Mouse (Mus musculus): Measurements from ENCODE around the gene Spata20. TPM values are rescaled to one million over a fixed set of nuclear protein-coding genes. Genes with fewer than 3 reads are reported as not detected.

Spata20 gene
- polyA plus RNA-seq (2016; fragmentation: Nextera tagmentation; extraction: Ambion mirVana), result 0.20 and 0.40 TPM in 2 replicates

DNA sequence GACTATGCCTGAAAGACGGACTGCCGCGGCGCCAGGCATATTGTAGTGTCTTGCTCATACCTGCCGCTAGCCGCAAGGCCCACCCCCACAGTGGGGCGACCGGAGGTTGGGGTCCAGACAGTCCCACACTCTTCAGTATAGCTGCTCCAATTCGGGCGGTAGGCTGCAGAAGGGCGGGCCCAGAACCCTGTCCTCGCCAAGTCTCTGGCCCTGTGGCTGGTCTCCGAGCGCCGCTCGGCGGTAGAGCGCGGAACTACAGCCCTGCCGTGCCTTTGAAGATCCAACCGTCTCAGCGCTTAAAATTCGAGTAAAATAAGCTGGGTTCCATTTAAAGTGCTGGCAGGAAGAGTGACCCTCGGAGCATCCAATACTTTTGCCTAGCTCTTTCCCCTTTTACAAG lies at the start of gene Spata20:
TSS of gene Spata20 (minus strand) at position 179 of the 400 bp plus-strand sequence.
- WGBS, result 4% methylated on average over 24 of the region's 24 CpGs
- no peak within 1 kb of the TSS for H3K4me3 ChIP-seq (replicated peaks)
- peak; percentile 34; the same call in 1 of the 2 replicates for ATAC-seq (ENCODE audit: insufficient number of reproducible peaks, insufficient read depth, low FRiP score, low TSS enrichment, low read depth)
- H3K4me2 ChIP-seq, result peak within 1 kb of the TSS; percentile 46
- H3K36me3 ChIP-seq, result no peaks in the 10 kb centered on the region
- no peak within 1 kb of the TSS for H3K9ac ChIP-seq (replicated peaks)
- peaks cover 23% of the 10 kb centered on the region for H3K27me3 ChIP-seq
- H3K27ac ChIP-seq, result no peak within 1 kb of the TSS
- H3K4me1 ChIP-seq (replicated peaks), result peaks cover 22% of the 10 kb centered on the region
- H3K9me3 ChIP-seq, result no peaks in the 10 kb centered on the region

DNA sequence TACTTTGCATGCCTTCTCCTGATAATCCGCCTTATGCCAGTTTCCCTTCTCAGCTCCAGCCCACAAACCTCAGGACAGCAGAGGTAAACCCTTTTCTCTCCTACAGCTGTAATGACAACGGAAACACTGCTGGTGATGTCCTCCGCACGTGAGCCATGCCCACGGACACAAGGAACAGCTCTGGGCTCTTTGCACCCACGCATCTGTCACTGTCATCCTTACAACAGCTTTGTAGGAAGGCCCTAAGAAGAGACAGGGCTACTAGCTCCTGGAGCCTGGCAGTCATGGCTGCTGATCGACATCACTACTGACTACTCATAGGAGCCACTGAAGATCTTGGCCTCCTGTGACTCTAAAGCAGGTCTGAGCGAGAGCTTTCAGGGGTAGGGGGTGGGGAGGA lies 47.2 kb upstream of the Spata20 start:
- ATAC-seq (ENCODE audit: insufficient number of reproducible peaks, insufficient read depth, low FRiP score, low TSS enrichment, low read depth), result no peak
- H3K4me2 ChIP-seq, result no peak overlapping the region
- H3K36me3 ChIP-seq, result no peaks in the 10 kb centered on the region
- no peak overlapping the region for H3K9ac ChIP-seq (replicated peaks)
- H3K9me3 ChIP-seq, result no peaks in the 10 kb centered on the region; the same call in 1 of the 2 replicates
- H3K4me1 ChIP-seq (replicated peaks), result peaks cover 10% of the 10 kb centered on the region; the same call in 1 of the 2 replicates
- H3K27me3 ChIP-seq, result no peaks in the 10 kb centered on the region
- 76% methylated on average over 8 of the region's 8 CpGs for WGBS
- H3K27ac ChIP-seq, result no peak overlapping the region
- H3K4me3 ChIP-seq (replicated peaks), result no peak overlapping the region

DNA sequence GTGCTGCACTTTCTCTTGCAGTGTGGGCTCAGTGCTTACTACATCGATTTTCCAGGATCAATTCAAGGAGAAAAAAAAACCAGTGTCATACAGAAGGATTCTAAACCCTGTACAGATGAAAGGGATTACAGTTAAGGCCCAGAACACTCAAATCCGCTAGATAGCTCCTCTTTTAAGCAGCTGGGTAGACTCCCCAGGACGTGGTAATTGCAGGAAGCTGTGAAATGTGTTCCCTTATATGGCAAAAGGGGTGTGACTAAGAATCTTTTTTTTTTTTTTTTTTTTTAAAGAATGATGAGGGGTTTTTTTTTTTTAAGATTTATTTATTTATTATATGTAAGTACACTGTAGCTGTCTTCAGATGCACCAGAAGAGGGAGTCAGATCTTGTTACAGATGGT lies 42.9 kb upstream of the Spata20 start:
- WGBS, result 43% methylated on average over 3 of the region's 3 CpGs
- no peak overlapping the region for H3K9ac ChIP-seq (replicated peaks)
- ATAC-seq (ENCODE audit: insufficient number of reproducible peaks, insufficient read depth, low FRiP score, low TSS enrichment, low read depth), result no peak

DNA sequence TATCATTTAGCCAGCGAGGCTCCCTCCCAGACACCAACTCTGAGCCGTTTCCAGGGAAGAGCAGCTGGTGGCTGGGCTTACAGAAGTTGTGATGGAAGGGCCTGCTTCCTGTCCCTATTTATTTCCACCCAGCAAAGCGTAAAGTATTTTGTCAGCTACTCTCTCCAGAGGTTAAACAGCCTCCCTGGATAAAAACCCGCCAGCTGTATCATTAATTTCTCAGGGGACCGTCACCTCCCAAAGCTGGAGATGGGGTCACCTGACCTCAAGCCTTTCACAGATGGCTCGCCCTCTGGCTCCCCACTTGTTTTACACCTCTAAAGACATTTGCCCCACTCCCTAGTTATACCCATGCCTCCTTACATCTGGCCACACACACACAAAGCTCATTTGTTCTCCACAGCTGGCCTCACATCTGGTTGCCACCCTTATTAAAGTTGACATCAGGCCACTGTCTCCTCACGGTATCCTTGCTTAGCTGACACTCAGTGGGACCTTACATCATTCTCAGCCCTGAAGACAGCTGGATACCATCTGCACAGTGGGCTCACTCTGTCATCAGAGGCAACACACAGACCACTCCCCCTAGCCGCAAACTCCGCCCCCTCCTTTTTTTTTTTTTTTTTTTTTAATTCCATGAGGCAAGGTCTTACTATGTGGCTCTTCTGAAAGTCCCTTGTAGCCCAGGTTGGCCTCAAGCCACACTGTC lies 40.3 kb upstream of the Spata20 start:
- 19% methylated on average over 9 of the region's 9 CpGs for WGBS

More for the DNA sequence above, 42.9 kb upstream of the Spata20 start:
- H3K4me3 ChIP-seq (replicated peaks), result no peak overlapping the region
- H3K4me1 ChIP-seq (replicated peaks), result peaks cover 27% of the 10 kb centered on the region
- H3K9me3 ChIP-seq, result no peaks in the 10 kb centered on the region
- H3K27me3 ChIP-seq, result no peaks in the 10 kb centered on the region
- H3K27ac ChIP-seq, result no peak overlapping the region
- H3K36me3 ChIP-seq, result no peaks in the 10 kb centered on the region
- H3K4me2 ChIP-seq, result no peak overlapping the region

DNA sequence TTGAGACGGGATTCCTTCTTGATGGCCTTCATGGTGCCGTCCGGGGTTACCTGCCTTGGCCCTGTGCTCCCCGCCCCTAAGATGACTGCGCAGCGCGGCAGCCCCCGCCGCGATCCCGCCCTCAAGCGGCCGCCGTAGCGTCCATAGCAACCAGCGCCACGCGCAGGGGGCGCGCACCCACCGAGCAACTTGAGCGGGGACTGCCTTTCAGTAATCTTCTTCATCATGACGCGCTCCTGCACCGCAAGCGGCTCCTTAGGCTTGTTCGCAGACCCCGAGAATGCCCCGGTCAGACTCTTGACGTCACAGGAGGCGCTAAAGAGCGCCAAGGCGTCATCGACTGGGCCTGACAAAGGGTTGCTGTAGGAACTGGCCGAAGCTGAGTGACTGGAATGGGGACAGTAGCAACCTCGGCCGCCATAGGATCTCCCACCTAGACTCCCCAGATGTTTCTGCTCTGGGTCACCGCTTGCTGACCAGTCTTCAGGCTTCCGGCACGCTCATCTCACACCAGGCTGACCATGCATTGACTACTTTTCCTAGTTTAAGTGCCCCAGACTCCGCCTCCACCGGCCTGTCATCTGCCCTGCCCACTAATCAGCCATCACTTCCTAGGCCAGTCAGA lies 35.4 kb upstream of the Spata20 start, which contains the start of gene Mycbpap:
TSS of gene Mycbpap (minus strand) at position 524 of the 625 bp plus-strand sequence.
- no peaks in the 10 kb centered on the region for H3K36me3 ChIP-seq
- H3K4me1 ChIP-seq (replicated peaks), result peaks cover 16% of the 10 kb centered on the region
- WGBS, result under 1% methylated on average over 42 of the region's 42 CpGs
- H3K27ac ChIP-seq, result no peak within 1 kb of the TSS
- peak within 1 kb of the TSS; percentile 87 for H3K4me2 ChIP-seq
- H3K4me3 ChIP-seq (replicated peaks), result peak within 1 kb of the TSS; percentile 61
- H3K27me3 ChIP-seq, result no peaks in the 10 kb centered on the region
- ATAC-seq (ENCODE audit: insufficient number of reproducible peaks, insufficient read depth, low FRiP score, low TSS enrichment, low read depth), result peak; percentile 65; the same call in 1 of the 2 replicates
- no peaks in the 10 kb centered on the region for H3K9me3 ChIP-seq
- H3K9ac ChIP-seq (replicated peaks), result peak within 1 kb of the TSS; percentile 66

More for the DNA sequence above, 40.3 kb upstream of the Spata20 start:
- no peaks in the 10 kb centered on the region for H3K36me3 ChIP-seq
- H3K4me2 ChIP-seq, result no peak overlapping the region
- H3K27me3 ChIP-seq, result no peaks in the 10 kb centered on the region
- H3K4me3 ChIP-seq (replicated peaks), result no peak overlapping the region
- ATAC-seq (ENCODE audit: insufficient number of reproducible peaks, insufficient read depth, low FRiP score, low TSS enrichment, low read depth), result peak; percentile 39; the same call in 1 of the 2 replicates
- H3K27ac ChIP-seq, result peak overlapping the region; percentile 45
- no peaks in the 10 kb centered on the region for H3K9me3 ChIP-seq
- peaks cover 27% of the 10 kb centered on the region for H3K4me1 ChIP-seq (replicated peaks)
- no peak overlapping the region for H3K9ac ChIP-seq (replicated peaks)

DNA sequence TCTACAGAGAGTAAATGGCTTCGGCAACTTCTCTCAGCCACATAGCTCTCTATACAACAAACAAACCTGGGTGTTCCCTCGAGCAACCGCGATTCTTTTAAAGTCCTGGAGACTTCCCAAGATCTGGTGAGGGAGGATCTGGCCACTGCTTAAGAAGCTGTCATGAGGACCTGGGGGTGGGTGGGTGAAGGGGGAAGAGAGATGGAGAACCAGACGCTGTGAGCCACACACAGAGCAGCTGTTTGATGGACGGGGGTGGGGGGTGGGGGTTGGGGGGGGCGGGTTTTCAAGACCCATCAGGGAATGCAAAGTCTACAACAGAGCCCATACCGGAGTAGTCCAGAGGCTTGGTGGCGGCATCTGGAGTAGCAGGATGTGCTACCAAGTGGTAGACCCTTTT lies 27.5 kb upstream of the Spata20 start:
- WGBS, result 55% methylated on average over 9 of the region's 9 CpGs
- 0 out of 2 replicates have a peak overlapping the region, but pooled peaks have one; percentile 12 for H3K27ac ChIP-seq
- peaks cover 5% of the 10 kb centered on the region; the same call in 1 of the 2 replicates for H3K4me1 ChIP-seq (replicated peaks)
- no peaks in the 10 kb centered on the region for H3K9me3 ChIP-seq
- peak; percentile 56; the same call in 1 of the 2 replicates for ATAC-seq (ENCODE audit: insufficient number of reproducible peaks, insufficient read depth, low FRiP score, low TSS enrichment, low read depth)
- no peak overlapping the region for H3K4me3 ChIP-seq (replicated peaks)
- H3K9ac ChIP-seq (replicated peaks), result no peak overlapping the region
- no peaks in the 10 kb centered on the region for H3K36me3 ChIP-seq
- H3K27me3 ChIP-seq, result no peaks in the 10 kb centered on the region
- no peak overlapping the region for H3K4me2 ChIP-seq

DNA sequence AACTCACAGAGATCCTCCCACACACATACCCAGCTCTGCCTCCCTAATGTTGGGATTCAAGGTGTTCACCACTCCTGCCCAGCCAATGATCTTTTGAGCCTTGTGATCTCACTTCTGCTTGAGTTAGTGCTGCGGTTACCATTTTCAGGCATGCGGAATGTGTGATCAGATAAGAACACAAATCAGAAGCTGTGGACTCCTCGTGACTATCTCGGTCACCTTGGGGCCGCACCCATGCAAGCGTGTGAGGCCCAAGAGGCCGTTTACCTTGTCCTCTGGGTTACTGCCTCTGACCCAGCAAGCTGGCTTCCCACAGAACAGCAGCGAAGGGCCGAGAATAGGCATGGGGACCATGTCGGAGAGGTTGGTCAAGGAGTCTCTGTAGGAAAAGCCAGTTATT lies 23.0 kb upstream of the Spata20 start:
- WGBS, result 91% methylated on average over 10 of the region's 10 CpGs
- no peaks in the 10 kb centered on the region for H3K9me3 ChIP-seq
- no peak overlapping the region for H3K9ac ChIP-seq (replicated peaks)
- no peak overlapping the region for H3K27ac ChIP-seq
- no peak for ATAC-seq (ENCODE audit: insufficient number of reproducible peaks, insufficient read depth, low FRiP score, low TSS enrichment, low read depth)
- no peaks in the 10 kb centered on the region for H3K36me3 ChIP-seq
- H3K4me2 ChIP-seq, result no peak overlapping the region
- H3K4me3 ChIP-seq (replicated peaks), result no peak overlapping the region
- no peaks in the 10 kb centered on the region for H3K27me3 ChIP-seq
- H3K4me1 ChIP-seq (replicated peaks), result peaks cover 5% of the 10 kb centered on the region; the same call in 1 of the 2 replicates

DNA sequence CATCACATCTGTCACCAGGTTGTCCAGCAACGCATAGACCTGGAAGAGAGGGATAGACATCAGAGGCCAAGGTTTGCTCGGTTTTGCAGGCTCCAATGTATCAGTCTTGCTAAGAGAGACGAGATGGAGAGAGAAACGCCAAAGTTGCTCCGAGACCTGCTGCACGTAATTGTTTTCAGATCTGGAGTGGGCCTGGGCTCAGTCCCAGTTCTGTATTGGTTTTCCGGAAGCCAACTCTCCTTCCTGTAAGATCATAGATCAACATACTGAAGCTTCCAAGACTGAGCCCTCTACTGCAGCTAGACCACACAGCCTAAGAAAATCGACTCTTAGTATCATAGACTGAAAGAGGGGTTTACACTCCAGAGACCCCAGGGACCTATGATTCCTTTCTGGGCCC lies 15.5 kb upstream of the Spata20 start:
- 87% methylated on average over 8 of the region's 8 CpGs for WGBS
- Histone ChIP-seq H3K4me3 (replicated peaks) (no peak overlapping the region), H3K27me3 (no peaks in the 10 kb centered on the region; the same call in none of the 2 replicates), H3K36me3 (no peaks in the 10 kb centered on the region), H3K27ac (no peak overlapping the region), H3K4me1 (replicated peaks) (peaks cover 36% of the 10 kb centered on the region), H3K9me3 (no peaks in the 10 kb centered on the region), H3K9ac (replicated peaks) (no peak overlapping the region), H3K4me2 (no peak overlapping the region)
- ATAC-seq (ENCODE audit: insufficient number of reproducible peaks, insufficient read depth, low FRiP score, low TSS enrichment, low read depth), result no peak

DNA sequence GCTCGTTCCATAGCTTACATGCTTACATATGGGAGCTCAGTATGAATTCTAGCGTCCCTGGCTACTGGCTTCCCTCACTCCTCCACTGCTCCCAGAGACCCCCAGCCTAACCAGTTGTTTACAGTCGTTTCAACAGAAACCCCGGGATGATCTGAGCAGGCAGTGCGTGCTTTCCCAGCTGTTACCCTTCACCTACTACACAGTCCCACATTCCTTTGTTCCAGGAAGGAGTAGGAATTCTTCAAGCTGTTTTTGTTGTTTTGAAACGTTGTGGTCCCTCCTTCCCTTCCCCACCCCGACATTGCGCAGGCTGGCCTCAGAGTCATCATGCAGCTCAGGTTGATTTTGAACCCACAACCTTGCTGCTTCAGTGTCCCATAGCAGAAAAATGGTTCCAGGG lies 14.4 kb upstream of the Spata20 start:
- peak overlapping the region; percentile 78 for H3K4me2 ChIP-seq
- peaks cover 36% of the 10 kb centered on the region for H3K4me1 ChIP-seq (replicated peaks)
- ATAC-seq (ENCODE audit: insufficient number of reproducible peaks, insufficient read depth, low FRiP score, low TSS enrichment, low read depth), result no peak
- H3K27ac ChIP-seq, result peak overlapping the region; percentile 41; the same call in 1 of the 2 replicates
- H3K27me3 ChIP-seq, result no peaks in the 10 kb centered on the region; the same call in none of the 2 replicates
- H3K4me3 ChIP-seq (replicated peaks), result peak overlapping the region; percentile 42; the same call in 1 of the 2 replicates
- 0 out of 2 replicates have a peak overlapping the region, but pooled peaks have one; percentile 58 for H3K9ac ChIP-seq (replicated peaks)
- WGBS, result 18% methylated on average over 8 of the region's 8 CpGs
- no peaks in the 10 kb centered on the region for H3K9me3 ChIP-seq
- H3K36me3 ChIP-seq, result no peaks in the 10 kb centered on the region

DNA sequence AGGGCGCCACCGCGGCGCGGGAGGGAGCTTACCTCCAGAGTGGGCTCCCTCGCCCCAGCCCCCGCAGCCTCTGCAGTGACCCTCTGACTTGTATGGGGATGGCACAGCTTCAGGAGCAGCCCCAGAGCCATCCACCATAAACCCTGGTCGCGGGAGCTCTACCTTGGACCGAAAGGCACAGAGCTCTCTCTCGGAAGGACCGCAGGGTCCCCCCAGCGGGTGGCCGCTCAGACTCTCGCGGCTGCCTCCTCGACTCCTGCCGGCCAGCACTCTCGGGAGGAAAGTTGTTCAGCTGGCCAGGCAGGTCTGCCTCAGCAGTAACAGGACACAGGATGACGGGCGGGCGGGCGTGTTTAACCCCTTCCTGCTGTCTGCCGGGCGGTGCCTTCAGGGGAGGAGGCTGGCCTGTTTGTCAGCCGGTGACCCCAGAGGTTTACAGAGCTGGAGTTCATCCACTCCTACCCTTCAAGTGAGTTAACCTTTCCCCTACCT lies 13.7 kb upstream of the Spata20 start, which contains the start of gene Epn3:
TSS of gene Epn3 (minus strand) at position 314 of the 492 bp plus-strand sequence.
- ATAC-seq (ENCODE audit: insufficient number of reproducible peaks, insufficient read depth, low FRiP score, low TSS enrichment, low read depth), result peak; percentile 38; the same call in 1 of the 2 replicates
- no peaks in the 10 kb centered on the region; the same call in none of the 2 replicates for H3K27me3 ChIP-seq
- H3K9me3 ChIP-seq, result no peaks in the 10 kb centered on the region
- peak within 1 kb of the TSS; percentile 58 for H3K9ac ChIP-seq (replicated peaks)
- under 1% methylated on average over 26 of the region's 26 CpGs for WGBS
- peak within 1 kb of the TSS; percentile 42 for H3K4me3 ChIP-seq (replicated peaks)
- H3K36me3 ChIP-seq, result no peaks in the 10 kb centered on the region
- peaks cover 36% of the 10 kb centered on the region for H3K4me1 ChIP-seq (replicated peaks)
- peak within 1 kb of the TSS; percentile 72 for H3K27ac ChIP-seq
- H3K4me2 ChIP-seq, result peak within 1 kb of the TSS; percentile 78

DNA sequence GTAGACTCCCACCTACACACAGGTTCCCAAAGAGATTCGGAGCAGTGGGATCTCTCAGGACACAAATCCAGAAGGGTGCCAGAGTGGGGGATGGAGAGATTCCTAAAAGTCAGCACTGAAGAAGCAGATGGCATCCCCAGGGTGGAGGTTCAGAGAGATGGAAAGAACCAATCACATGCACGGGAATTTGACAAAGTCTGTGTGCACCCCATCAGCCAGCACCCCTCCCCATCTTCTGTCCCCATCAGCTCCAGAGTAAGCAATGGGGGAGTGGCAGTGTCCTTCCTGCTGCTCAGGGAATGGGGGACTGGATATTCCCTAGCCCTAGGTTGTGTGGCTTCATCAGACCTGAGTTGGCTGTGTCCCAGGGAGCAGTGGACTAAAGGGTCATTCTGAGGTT lies 13.1 kb upstream of the Spata20 start:
- no peaks in the 10 kb centered on the region for H3K36me3 ChIP-seq
- WGBS, result 13% methylated on average over 2 of the region's 2 CpGs
- H3K4me3 ChIP-seq (replicated peaks), result peak overlapping the region; percentile 42
- ATAC-seq (ENCODE audit: insufficient number of reproducible peaks, insufficient read depth, low FRiP score, low TSS enrichment, low read depth), result peak; percentile 39; the same call in 1 of the 2 replicates
- H3K4me1 ChIP-seq (replicated peaks), result peaks cover 36% of the 10 kb centered on the region
- H3K27ac ChIP-seq, result peak overlapping the region; percentile 72; the same call in 1 of the 2 replicates
- H3K4me2 ChIP-seq, result peak overlapping the region; percentile 78
- peaks cover 1% of the 10 kb centered on the region for H3K27me3 ChIP-seq
- H3K9me3 ChIP-seq, result no peaks in the 10 kb centered on the region
- H3K9ac ChIP-seq (replicated peaks), result peak overlapping the region; percentile 58; the same call in 1 of the 2 replicates

Data from limb, embryonic 12.5 days (tissue).